Mouse (Mus musculus) urinary bladder, postnatal 36 days (tissue): ENCODE measurements around the gene F11.

Experiments used
- DNase-seq, 2 experiments: peaks; one replicate each; pipeline ENCODE4 v3.0.0; 2022; ENCODE audit warnings: low spot score in 2 of 2, mixed read lengths in 1 of 2

F11 gene

DNA sequence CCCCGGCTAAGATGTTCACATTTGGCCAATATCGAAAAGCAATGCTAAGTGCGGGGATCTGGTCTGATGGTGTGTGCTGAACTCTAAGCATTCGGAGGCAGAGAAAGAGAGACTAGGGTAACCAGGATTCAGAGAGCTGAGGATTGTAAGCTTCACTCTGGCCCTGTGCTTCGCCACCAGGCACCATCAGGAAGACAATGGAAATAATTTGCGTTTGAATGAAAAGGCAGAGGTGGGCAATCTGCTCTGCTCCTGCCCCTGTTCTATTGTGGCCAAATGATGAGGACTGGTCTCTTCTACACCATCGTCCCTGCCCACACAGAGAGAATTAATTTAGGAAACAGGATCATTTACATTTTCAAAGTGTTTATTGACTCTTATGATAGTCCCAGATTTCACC is 15.5 kb downstream of the F11 start:
- no peak for DNase-seq

DNA sequence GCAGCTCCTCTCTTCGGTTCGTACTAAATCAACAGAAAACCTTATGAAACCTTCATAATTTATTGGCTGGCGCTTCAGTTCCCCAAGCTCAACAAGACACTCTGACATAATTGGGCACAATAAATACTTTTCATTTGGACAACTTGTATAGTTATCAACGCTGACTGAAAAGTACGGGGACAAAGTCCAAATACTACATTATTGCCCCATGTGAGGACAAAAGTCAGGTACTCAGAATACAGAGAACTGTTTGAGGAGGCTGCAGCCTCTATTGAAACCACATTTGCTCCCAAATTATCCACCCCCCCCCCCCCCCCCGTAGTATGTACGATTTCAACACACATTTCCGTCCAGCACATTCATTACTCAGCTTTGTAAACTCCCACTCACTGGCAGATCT is 22.5 kb downstream of the F11 start:
- DNase-seq, result no peak

DNA sequence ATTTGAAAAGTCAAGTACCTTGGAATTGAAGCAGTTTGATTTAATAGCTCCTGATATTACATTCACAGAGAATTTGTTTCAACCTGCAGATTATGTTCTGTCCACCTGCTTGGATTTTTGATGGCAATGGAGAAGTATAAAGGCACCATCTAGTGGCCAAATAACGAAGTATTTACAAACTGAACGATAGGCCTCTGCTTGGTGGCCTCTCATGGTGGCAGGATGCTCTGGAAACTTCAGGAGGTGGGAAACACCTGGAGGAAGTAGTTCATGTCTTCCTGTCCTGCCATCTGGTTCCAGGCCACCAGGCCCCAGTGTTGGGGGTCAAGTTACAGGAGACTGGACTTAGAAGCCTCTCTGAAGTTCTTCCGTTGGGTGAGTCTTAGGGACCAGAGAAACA is 23.5 kb downstream of the F11 start:
- DNase-seq, result no peak

DNA sequence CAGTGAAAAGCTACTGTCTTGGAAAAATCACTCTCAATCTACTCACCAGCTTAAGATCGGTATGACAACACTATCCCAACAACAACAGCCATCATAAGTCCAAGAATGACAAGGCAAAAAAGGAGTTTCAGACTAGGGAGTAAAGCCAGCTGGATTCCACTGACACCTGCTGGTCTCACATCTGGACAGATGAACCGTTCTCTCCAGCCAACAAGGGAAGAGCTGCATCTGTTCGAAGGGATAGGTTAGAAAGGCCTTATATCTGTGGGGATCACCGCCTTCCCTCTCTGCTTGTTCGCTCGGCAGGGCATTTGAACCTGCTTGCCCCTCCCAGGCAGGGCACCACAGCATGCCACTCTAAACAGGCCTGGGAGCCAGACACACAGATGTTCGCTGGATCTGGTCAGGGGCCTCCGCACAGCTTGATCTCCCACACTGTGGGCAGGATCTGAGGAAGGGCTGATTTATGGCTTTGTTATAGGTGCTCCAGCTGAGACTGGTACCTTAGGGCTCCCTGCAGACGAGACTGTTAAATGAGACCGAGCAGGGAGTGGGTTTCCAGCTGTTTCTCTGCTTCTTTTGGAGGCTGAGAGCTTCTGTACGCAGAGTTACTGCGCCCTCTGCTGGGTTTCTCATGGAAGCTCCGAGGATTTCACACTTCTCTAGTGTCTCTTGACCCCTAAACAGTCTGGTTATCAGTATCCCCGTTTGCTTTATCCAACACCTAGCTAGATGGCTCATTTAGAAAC is 25.5 kb downstream of the F11 start:
- peak; percentile 16 to 22 for DNase-seq

DNA sequence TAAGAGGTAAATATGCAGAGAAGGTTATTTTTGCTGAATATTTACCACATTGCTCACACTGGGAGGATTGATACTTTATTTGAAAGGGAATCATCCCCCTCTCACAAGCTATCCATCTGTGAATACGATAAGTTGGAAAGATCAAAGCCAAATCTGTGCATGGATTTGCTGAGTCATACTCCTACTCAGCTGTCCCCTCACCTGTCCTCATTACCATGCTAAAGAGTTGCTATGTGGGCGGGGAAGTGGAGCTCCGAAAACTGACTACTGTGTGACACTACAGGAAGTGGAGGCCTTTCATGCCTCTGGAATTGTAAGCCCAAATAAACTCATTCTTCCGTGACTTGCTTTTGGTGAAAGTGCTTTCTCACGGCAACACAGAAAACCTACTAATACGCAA is 26.6 kb downstream of the F11 start:
- DNase-seq, result no peak

DNA sequence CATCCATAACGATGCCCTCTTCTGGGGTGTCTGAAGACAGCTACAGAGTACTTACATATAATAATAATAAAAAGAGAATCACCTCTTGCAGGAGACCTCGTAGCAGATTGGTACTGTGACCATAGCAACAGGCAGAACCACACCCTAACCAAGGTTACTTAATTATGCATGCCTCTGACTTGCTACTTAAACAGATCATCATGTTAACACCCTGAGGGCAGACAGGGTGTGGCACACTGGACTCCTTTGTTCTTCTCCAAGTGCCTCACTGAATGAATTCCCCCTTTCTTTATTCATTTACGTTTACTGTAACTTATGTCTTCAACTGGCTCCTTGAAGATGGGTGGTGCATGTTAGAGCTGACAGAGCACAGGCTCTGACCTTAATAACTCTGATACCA is 28.6 kb downstream of the F11 start:
- no peak for DNase-seq

DNA sequence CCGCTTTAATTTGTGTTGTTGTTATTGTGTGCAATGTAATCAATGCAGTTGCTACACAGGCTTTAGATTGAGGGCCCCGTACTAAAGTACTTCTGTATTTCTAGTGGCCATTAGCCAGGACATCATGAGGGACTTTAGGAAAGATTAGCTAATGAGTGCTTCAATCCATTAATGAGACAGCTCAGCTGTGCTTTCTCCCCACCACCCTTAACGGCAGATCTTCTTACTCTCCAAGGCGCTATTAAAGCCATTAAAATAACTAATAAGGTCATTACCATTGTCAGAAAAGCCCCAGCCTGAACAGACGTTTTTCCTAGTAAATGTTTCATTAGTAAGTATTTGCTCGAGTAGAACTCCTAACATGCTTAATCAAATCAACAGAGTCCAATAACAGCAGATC is 59.4 kb downstream of the F11 start:
- DNase-seq, result no peak

DNA sequence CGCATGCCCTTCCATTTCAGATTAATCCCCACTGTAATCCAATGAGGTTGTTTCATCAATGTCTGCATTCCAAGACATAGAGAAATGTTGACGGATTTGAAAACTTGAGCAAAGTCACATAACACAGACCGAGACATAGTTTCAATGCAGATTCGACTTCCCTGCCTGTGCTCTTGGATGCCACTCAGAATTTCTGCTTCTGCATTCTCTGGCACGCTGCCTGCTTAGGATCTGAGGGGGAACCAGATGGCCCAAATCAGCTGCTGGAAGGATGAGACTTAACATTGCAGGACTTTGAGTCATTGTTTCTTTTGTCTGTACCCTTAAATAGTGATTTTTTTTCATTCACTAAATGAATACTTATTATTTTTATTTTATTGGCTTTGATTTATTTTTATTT is 60.2 kb downstream of the F11 start:
- no peak for DNase-seq

DNA sequence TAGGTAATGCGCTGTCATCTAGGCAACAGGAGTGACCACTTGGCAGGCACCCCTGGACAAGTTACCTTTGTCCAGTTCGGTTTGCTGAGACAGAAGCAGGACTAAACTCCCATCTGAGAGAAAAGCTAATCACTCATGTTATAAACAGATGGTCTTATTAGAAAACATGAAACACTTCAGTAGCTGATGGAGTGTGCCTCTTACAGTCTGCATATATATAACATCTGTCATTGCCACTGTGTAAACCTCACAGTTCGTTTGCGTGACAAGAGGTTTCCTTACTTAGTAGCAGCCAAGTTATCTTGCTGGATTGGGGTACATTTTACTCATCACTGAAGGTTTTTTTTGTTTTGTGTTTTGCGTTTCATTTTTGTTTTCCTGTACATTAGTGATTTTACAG is 64.5 kb downstream of the F11 start:
- no peak for DNase-seq

DNA sequence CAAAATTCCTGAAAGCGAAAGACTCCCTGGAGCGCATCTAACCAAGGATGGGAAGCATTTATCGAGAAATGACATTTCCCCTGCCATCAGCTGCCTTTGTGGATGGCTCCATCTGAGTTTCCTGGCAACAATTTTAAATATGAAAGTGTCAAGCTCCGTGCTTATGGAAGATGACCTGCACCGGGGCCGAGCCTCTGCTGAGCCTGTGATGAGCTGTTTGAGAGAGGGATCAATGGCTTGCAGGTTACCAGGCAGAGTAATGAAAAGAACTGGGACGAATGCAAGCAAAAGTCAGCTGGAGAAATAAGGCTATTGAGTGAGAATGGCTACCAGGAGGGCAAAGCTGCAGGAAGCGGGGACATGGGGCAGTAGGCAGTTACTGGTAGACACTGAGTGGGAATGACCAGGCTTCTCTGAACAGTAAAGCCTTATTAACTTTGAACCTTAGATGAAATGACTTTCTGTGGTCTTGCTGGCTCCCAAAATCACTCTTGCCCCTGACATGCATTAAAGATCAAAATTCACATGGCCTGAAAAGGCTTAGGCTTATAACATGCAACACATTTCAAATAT is 65.8 kb downstream of the F11 start:
- DNase-seq, result no peak
